Mouse (Mus musculus): ENCODE measurements around the gene Vwa3b.
A peak's percentile ranks its signal among the peaks of the same experiment; 100 is the strongest.

Gene Vwa3b

GRCm38 (mm10) chr1:37218386-37218785 is 192.0 kb downstream of the Vwa3b start:
- DNase-seq (ENCODE audit: extremely low read depth, insufficient read length, low spot score): peak; percentile 24

DNA sequence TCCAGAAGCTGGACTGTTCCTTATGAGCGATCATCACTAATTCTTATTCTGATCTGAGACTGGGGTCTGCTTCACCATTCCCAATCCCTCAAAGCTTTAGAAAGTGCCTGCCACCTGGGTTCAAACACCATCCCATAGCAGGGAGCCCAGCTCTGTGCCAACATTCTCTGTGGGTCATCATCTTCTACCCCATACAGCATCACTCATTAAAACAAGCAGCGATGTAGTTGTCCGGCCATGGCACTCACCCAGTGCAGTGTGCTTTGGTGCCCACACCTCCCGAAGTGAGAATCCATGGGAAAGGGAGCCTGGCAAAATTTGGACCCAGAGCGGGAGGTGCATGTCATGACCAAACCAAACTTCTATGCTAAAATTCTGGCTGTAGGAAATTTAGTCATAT is 193.2 kb downstream of the Vwa3b start:
- DNase-seq (ENCODE audit: extremely low read depth, insufficient read length, low spot score): no peak

DNA sequence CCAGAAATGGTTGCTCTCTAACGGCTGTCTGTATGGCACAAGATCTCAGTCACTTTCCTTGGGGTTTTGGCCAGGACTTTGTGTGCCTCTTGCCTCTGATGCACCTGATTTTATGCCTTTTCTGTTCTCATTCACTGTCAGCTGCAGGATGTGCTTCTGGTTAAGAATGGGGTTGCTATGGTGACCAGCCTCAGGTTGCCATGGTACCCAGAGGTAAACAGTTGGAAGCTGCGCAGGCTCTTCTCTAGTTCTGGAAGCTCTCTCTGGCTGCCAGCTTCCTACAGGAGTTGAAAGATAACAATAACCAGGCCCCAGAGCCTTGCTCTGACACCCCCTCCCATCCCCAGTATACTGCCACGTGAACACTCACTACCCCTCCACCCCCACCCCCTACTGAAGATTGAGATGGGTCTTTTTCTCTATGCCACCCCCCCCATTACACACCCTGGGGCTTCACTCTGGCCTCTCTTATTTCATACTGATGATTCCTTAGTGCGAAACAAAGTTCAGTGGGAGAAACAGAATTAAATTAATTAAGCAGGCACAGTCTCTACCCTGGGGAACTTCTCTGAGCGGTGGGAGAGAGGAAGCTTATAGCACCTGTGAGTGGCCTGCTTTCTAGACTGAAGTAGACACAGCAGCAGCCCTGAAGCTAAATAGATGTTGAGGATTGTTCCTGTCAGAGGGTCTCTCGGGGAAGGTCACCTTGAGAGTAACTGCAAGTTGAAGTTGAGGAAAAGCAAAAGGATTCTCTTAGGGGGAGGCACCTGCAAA is 193.9 kb downstream of the Vwa3b start:
- DNase-seq (ENCODE audit: extremely low read depth, insufficient read length, low spot score): no peak

DNA sequence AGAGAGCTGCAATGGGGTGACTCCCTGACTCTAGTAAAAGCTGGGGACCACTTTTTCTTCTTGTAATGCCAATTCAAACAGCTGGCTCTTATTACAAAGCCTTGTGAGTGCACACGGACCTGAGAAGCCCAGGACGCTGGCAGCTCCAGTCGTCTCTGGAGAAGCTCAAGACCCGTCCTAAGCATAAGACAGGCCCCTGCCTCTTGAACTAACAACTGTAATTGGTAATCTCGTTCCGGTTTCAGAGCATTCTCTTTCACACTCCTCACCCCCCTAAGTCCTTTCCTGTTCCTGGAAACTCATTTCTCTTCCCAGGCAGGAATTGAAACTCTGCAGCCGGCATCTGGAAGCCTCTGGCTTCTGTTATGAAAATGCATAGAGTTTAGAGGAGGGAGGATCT is 195.6 kb downstream of the Vwa3b start:
- DNase-seq (ENCODE audit: extremely low read depth, insufficient read length, low spot score): no peak

DNA sequence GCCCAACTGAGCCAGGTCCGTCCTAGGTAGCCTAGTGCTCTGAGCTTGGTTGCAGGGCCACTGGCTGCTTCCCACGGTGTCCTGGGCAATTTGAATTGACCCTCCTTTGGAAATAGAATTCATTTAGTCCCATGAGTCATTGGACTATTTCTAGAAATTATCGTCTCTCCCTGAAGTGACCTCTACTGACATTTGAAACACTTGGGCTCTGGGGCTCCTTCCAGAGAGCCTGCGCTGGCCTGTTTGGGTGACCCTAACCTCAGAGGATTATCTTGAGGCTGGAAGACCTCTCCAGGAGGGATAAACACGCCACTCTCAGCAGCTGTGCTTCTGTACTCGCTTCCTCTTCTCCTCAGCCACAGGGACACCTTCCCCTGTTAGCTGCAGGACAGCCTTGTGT is 204.0 kb downstream of the Vwa3b start:
- no peak for DNase-seq (ENCODE audit: extremely low read depth, insufficient read length, low spot score)

GRCm38 (mm10) chr1:37231295-37231701 is 204.9 kb downstream of the Vwa3b start:
- DNase-seq (ENCODE audit: extremely low read depth, insufficient read length, low spot score): no peak

Data from 3134 (cell line).